Mouse (Mus musculus): ENCODE data around the gene Catsperz. TPM values are rescaled to one million over a fixed set of nuclear protein-coding genes. Genes with fewer than 3 reads are reported as not detected.

The Catsperz gene
- total RNA-seq, 1 experiment, result 14.9 TPM

GRCm38 (mm10) chr19:6971644-6972043, 46.5 kb upstream of the Catsperz start:
- in situ Hi-C loops (cut with MboI; ENCODE audit: low sequenced_read_pairs in 2 of 2, unreplicated experiment in 2 of 2), result no loop called here
- peaks cover 6% of the 10 kb centered on the region; the same call in 1 of the 2 replicates for H3K36me3 ChIP-seq (ENCODE audit: control insufficient read depth, insufficient read depth, low read length, poor library complexity, severe bottlenecking)
- H3K27ac ChIP-seq (ENCODE audit: insufficient read depth, low read depth, low read length, poor library complexity, severe bottlenecking), result peak overlapping the region; percentile 59; the same call in 1 of the 2 replicates
- TF ChIP-seq HCFC1 (IDR thresholded peaks at IDR 0.05; ENCODE audit: borderline replicate concordance, insufficient read depth, low read length) (no peak), ZNF384 (IDR thresholded peaks at IDR 0.05; ENCODE audit: low read depth, low read length) (no peak), CHD2 (IDR thresholded peaks at IDR 0.05; ENCODE audit: low read depth, low read length) (no peak), ZC3H11A (IDR thresholded peaks at IDR 0.05; ENCODE audit: borderline replicate concordance, low read depth, low read length) (no peak), MAFK (IDR thresholded peaks at IDR 0.05; ENCODE audit: insufficient read depth, low read depth, low read length) (no peak)
- no peak for DNase-seq (ENCODE audit: low read depth, low spot score)
- no peaks in the 10 kb centered on the region for H3K9me3 ChIP-seq (ENCODE audit: control insufficient read depth, insufficient read depth, low read depth, low read length)
- H3K4me1 ChIP-seq (ENCODE audit: control insufficient read depth in 2 of 2, insufficient read depth in 2 of 2, low read length in 2 of 2, poor library complexity in 1 of 2), result peaks cover 11 to 37% of the 10 kb centered on the region in 2 experiments; a peak in 3 of 4 replicates
- peak overlapping the region; percentile 2; the same call in 1 of the 2 replicates for H3K9ac ChIP-seq (ENCODE audit: insufficient read depth, low read depth, low read length, poor library complexity, severe bottlenecking)
- no peak overlapping the region for H3K4me3 ChIP-seq (ENCODE audit: insufficient read depth in 1 of 2, low read depth in 1 of 2, low read length in 2 of 2, poor library complexity in 1 of 2, severe bottlenecking in 1 of 2)

GRCm38 (mm10) chr19:6970460-6971085, 45.4 kb upstream of the Catsperz start:
- in situ Hi-C loops (cut with MboI; ENCODE audit: low sequenced_read_pairs in 2 of 2, unreplicated experiment in 2 of 2), result no loop called here
- no peak for TF ChIP-seq ZC3H11A (IDR thresholded peaks at IDR 0.05; ENCODE audit: borderline replicate concordance, low read depth, low read length)
- no peak for TF ChIP-seq MAFK (IDR thresholded peaks at IDR 0.05; ENCODE audit: insufficient read depth, low read depth, low read length)
- TF ChIP-seq HCFC1 (IDR thresholded peaks at IDR 0.05; ENCODE audit: borderline replicate concordance, insufficient read depth, low read length), result no peak
- TF ChIP-seq ZNF384 (IDR thresholded peaks at IDR 0.05; ENCODE audit: low read depth, low read length), result no peak
- TF ChIP-seq CHD2 (IDR thresholded peaks at IDR 0.05; ENCODE audit: low read depth, low read length), result no peak
- H3K36me3 ChIP-seq (ENCODE audit: control insufficient read depth, insufficient read depth, low read length, poor library complexity, severe bottlenecking), result peaks cover 10% of the 10 kb centered on the region
- H3K4me3 ChIP-seq (ENCODE audit: insufficient read depth in 1 of 2, low read depth in 1 of 2, low read length in 2 of 2, poor library complexity in 1 of 2, severe bottlenecking in 1 of 2), result peak overlapping the region; percentile 38 to 44; a peak in 3 of 4 replicates
- no peak for DNase-seq (ENCODE audit: low read depth, low spot score)
- H3K4me1 ChIP-seq (ENCODE audit: control insufficient read depth in 2 of 2, insufficient read depth in 2 of 2, low read length in 2 of 2, poor library complexity in 1 of 2), result peaks cover 11 to 33% of the 10 kb centered on the region in 2 experiments; a peak in 3 of 4 replicates
- H3K9me3 ChIP-seq (ENCODE audit: control insufficient read depth, insufficient read depth, low read depth, low read length), result no peaks in the 10 kb centered on the region
- H3K9ac ChIP-seq (ENCODE audit: insufficient read depth, low read depth, low read length, poor library complexity, severe bottlenecking), result peak overlapping the region; percentile 51; the same call in 1 of the 2 replicates
- peak overlapping the region; percentile 59; the same call in 1 of the 2 replicates for H3K27ac ChIP-seq (ENCODE audit: insufficient read depth, low read depth, low read length, poor library complexity, severe bottlenecking)

- Histone ChIP-seq H3K27ac (ENCODE audit: insufficient read depth, low read depth, low read length, poor library complexity, severe bottlenecking) (peak overlapping the region; percentile 59; the same call in 1 of the 2 replicates), H3K4me1 (ENCODE audit: control insufficient read depth in 2 of 2, insufficient read depth in 2 of 2, low read length in 2 of 2, poor library complexity in 1 of 2) (peaks cover 11 to 39% of the 10 kb centered on the region in 2 experiments; a peak in 3 of 4 replicates), H3K36me3 (ENCODE audit: control insufficient read depth, insufficient read depth, low read length, poor library complexity, severe bottlenecking) (peaks cover 15% of the 10 kb centered on the region), H3K9ac (ENCODE audit: insufficient read depth, low read depth, low read length, poor library complexity, severe bottlenecking) (peak overlapping the region; percentile 72), H3K9me3 (ENCODE audit: control insufficient read depth, insufficient read depth, low read depth, low read length) (no peaks in the 10 kb centered on the region), H3K4me3 (ENCODE audit: insufficient read depth in 1 of 2, low read depth in 1 of 2, low read length in 2 of 2, poor library complexity in 1 of 2, severe bottlenecking in 1 of 2) (peak overlapping the region; percentile 74 to 87)
- TF ChIP-seq ZC3H11A (IDR thresholded peaks at IDR 0.05; ENCODE audit: borderline replicate concordance, low read depth, low read length) (peak; percentile 21; the same call in 1 of the 2 replicates), CHD2 (IDR thresholded peaks at IDR 0.05; ENCODE audit: low read depth, low read length) (no peak), HCFC1 (IDR thresholded peaks at IDR 0.05; ENCODE audit: borderline replicate concordance, insufficient read depth, low read length) (0 out of 2 replicates have a peak, but pooled peaks have one; percentile 22), ZNF384 (IDR thresholded peaks at IDR 0.05; ENCODE audit: low read depth, low read length) (no peak)
- in situ Hi-C loops (cut with MboI; ENCODE audit: low sequenced_read_pairs in 2 of 2, unreplicated experiment in 2 of 2), result no loop called here
- DNase-seq (ENCODE audit: low read depth, low spot score), result no peak
Measured at GRCm38 (mm10) chr19:6969665-6970381, 44.6 kb upstream of the Catsperz start.

- peaks cover 21% of the 10 kb centered on the region for H3K36me3 ChIP-seq (ENCODE audit: control insufficient read depth, insufficient read depth, low read length, poor library complexity, severe bottlenecking)
- no peaks in the 10 kb centered on the region for H3K9me3 ChIP-seq (ENCODE audit: control insufficient read depth, insufficient read depth, low read depth, low read length)
- no peak overlapping the region for H3K27ac ChIP-seq (ENCODE audit: insufficient read depth, low read depth, low read length, poor library complexity, severe bottlenecking)
- peaks cover 11 to 39% of the 10 kb centered on the region in 2 experiments; a peak in 3 of 4 replicates for H3K4me1 ChIP-seq (ENCODE audit: control insufficient read depth in 2 of 2, insufficient read depth in 2 of 2, low read length in 2 of 2, poor library complexity in 1 of 2)
- no peak for DNase-seq (ENCODE audit: low read depth, low spot score)
- H3K4me3 ChIP-seq (ENCODE audit: insufficient read depth in 1 of 2, low read depth in 1 of 2, low read length in 2 of 2, poor library complexity in 1 of 2, severe bottlenecking in 1 of 2), result peak overlapping the region; percentile 74 to 87
- TF ChIP-seq ZC3H11A (IDR thresholded peaks at IDR 0.05; ENCODE audit: borderline replicate concordance, low read depth, low read length) (no peak), CHD2 (IDR thresholded peaks at IDR 0.05; ENCODE audit: low read depth, low read length) (no peak), HCFC1 (IDR thresholded peaks at IDR 0.05; ENCODE audit: borderline replicate concordance, insufficient read depth, low read length) (no peak), MAFK (IDR thresholded peaks at IDR 0.05; ENCODE audit: insufficient read depth, low read depth, low read length) (no peak), ZNF384 (IDR thresholded peaks at IDR 0.05; ENCODE audit: low read depth, low read length) (no peak)
- in situ Hi-C loops (cut with MboI; ENCODE audit: low sequenced_read_pairs in 2 of 2, unreplicated experiment in 2 of 2), result no loop called here
- peak overlapping the region; percentile 72 for H3K9ac ChIP-seq (ENCODE audit: insufficient read depth, low read depth, low read length, poor library complexity, severe bottlenecking)
Measured at GRCm38 (mm10) chr19:6969291-6969664, 44.1 kb upstream of the Catsperz start.

All from ES-E14 (cell line).